Mouse (Mus musculus) olfactory bulb, adult 2 months (tissue): ENCODE data around the gene 1700013F07Rik. TPM values are rescaled to one million over a fixed set of nuclear protein-coding genes. Genes with fewer than 3 reads are reported as not detected.
A peak's percentile ranks its signal among the peaks of the same experiment; 100 is the strongest.

Source experiments
- H3K27ac ChIP-seq: fragments of 200-500 bp; 2 replicates; pipeline ENCODE4 v1.5.1; 2012; ENCODE audit warnings: low read depth, low read length; ENCODE audit not compliant: insufficient read depth
- H3K4me1 ChIP-seq: fragments of 200-500 bp; 2 replicates; pipeline ENCODE4 v1.6.1; 2012; ENCODE audit warnings: low read length; ENCODE audit not compliant: control insufficient read depth, insufficient read depth
- H3K4me3 ChIP-seq: fragments of 200-500 bp; 2 replicates; pipeline ENCODE4 v1.5.1; 2012; ENCODE audit warnings: mild to moderate bottlenecking, low read depth, low read length, moderate library complexity; ENCODE audit not compliant: insufficient read depth
- CTCF ChIP-seq: fragments of 200-500 bp; IDR thresholded peaks from 2 replicates; pipeline ENCODE4 v1.5.1; 2012; ENCODE audit warnings: low read depth, mild to moderate bottlenecking, low read length, moderate library complexity; ENCODE audit not compliant: insufficient read depth
- POLR2A ChIP-seq: fragments of 200-500 bp; IDR thresholded peaks from 2 replicates; pipeline ENCODE4 v1.6.1; 2012; ENCODE audit warnings: mild to moderate bottlenecking, low read depth, low read length, moderate library complexity; ENCODE audit not compliant: insufficient read depth
- WGBS: fragments of 180-500 bp; shearing (Covaris S2); methylation state at CpG from one replicate; pipeline ENCODE4 v1.1.7; 2018; 5-methylcytosine and 5-hydroxymethylcytosine counted together
- polyA plus RNA-seq: library from polyadenylated mRNA; stranded (reverse); fragments of >200 nt; gene quantifications from 2 replicates; pipeline ENCODE4 v1.2.4, GENCODE M21; 2012; ENCODE audit warnings: low replicate concordance; ENCODE audit not compliant: missing spikeins, insufficient read depth, insufficient read length

1700013F07Rik gene
- polyA plus RNA-seq, 1 experiment = not detected

- H3K4me1 ChIP-seq = peaks cover 4% of the 10 kb centered on the region; the same call in 1 of the 2 replicates
- peak within 1 kb of the TSS; percentile 72; the same call in 1 of the 2 replicates for H3K27ac ChIP-seq
- no peak for TF ChIP-seq CTCF
- 0 out of 2 replicates have a peak, but pooled peaks have one; percentile 24 for TF ChIP-seq POLR2A
- peak within 1 kb of the TSS; percentile 56 for H3K4me3 ChIP-seq
- under 1% methylated on average over 35 of the region's 35 CpGs for WGBS
These were observed 2.7 kb downstream of the 1700013F07Rik start, which contains the start of gene 5330417C22Rik for GRCm38 (mm10) chr3:108536517-108537260. Gene 5330417C22Rik (minus strand): TSS chr3:108536536.

- TF ChIP-seq CTCF (peak; percentile 84), POLR2A (no peak)
- WGBS = 5% methylated on average over 17 of the region's 17 CpGs
- Histone ChIP-seq H3K4me3 (peak overlapping the region; percentile 41), H3K4me1 (peaks cover 4% of the 10 kb centered on the region; the same call in 1 of the 2 replicates), H3K27ac (no peak overlapping the region)
These were observed 3.4 kb downstream of the 1700013F07Rik start for GRCm38 (mm10) chr3:108537303-108537702.

GRCm38 (mm10) chr3:108542299-108542698 lies 8.3 kb downstream of the 1700013F07Rik start:
- Histone ChIP-seq H3K4me3 (no peak overlapping the region), H3K4me1 (peaks cover 2% of the 10 kb centered on the region; the same call in 1 of the 2 replicates), H3K27ac (no peak overlapping the region)
- WGBS = 87% methylated on average over 11 of the region's 11 CpGs
- TF ChIP-seq CTCF (no peak), POLR2A (no peak)

- no peaks in the 10 kb centered on the region for H3K4me1 ChIP-seq
- TF ChIP-seq CTCF (no peak), POLR2A (no peak)
- peak overlapping the region; percentile 70 for H3K27ac ChIP-seq
- peak overlapping the region; percentile 83 for H3K4me3 ChIP-seq
- WGBS = under 1% methylated on average over 42 of the region's 42 CpGs
These were observed 20.2 kb downstream of the 1700013F07Rik start for GRCm38 (mm10) chr3:108554111-108554561.

GRCm38 (mm10) chr3:108554587-108555312 lies 20.8 kb downstream of the 1700013F07Rik start:
- peak; percentile 100 for TF ChIP-seq POLR2A
- 0 out of 2 replicates have a peak, but pooled peaks have one; percentile 11 for TF ChIP-seq CTCF
- Histone ChIP-seq H3K27ac (peak overlapping the region; percentile 70), H3K4me3 (peak overlapping the region; percentile 83), H3K4me1 (no peaks in the 10 kb centered on the region)
- 17% methylated on average over 21 of the region's 22 CpGs for WGBS

- TF ChIP-seq CTCF = no peak
- TF ChIP-seq POLR2A = no peak
- 93% methylated on average over 4 of the region's 4 CpGs for WGBS
- H3K4me3 ChIP-seq = no peak overlapping the region
- H3K27ac ChIP-seq = no peak overlapping the region
- H3K4me1 ChIP-seq = peaks cover 5% of the 10 kb centered on the region
These were observed 23.9 kb downstream of the 1700013F07Rik start for GRCm38 (mm10) chr3:108557888-108558287.

- TF ChIP-seq POLR2A (peak; percentile 35; the same call in 1 of the 2 replicates), CTCF (no peak)
- under 1% methylated on average over 45 of the region's 45 CpGs for WGBS
- peak within 1 kb of the TSS; percentile 92 for H3K4me3 ChIP-seq
- peak within 1 kb of the TSS; percentile 87 for H3K27ac ChIP-seq
- peaks cover 5% of the 10 kb centered on the region for H3K4me1 ChIP-seq
These were observed 28.3 kb downstream of the 1700013F07Rik start, which contains the start of gene Tmem167b for GRCm38 (mm10) chr3:108562133-108562730. Gene Tmem167b (minus strand): TSS chr3:108562466.

- Histone ChIP-seq H3K27ac (peak overlapping the region; percentile 77), H3K4me1 (peaks cover 5% of the 10 kb centered on the region), H3K4me3 (no peak overlapping the region)
- TF ChIP-seq CTCF (no peak), POLR2A (no peak)
- under 1% methylated on average over 15 of the region's 15 CpGs for WGBS
These were observed 28.9 kb downstream of the 1700013F07Rik start for GRCm38 (mm10) chr3:108562777-108563271.
